Mouse (Mus musculus): Measurements from ENCODE around the gene Wnt3.

Gene Wnt3

DNA sequence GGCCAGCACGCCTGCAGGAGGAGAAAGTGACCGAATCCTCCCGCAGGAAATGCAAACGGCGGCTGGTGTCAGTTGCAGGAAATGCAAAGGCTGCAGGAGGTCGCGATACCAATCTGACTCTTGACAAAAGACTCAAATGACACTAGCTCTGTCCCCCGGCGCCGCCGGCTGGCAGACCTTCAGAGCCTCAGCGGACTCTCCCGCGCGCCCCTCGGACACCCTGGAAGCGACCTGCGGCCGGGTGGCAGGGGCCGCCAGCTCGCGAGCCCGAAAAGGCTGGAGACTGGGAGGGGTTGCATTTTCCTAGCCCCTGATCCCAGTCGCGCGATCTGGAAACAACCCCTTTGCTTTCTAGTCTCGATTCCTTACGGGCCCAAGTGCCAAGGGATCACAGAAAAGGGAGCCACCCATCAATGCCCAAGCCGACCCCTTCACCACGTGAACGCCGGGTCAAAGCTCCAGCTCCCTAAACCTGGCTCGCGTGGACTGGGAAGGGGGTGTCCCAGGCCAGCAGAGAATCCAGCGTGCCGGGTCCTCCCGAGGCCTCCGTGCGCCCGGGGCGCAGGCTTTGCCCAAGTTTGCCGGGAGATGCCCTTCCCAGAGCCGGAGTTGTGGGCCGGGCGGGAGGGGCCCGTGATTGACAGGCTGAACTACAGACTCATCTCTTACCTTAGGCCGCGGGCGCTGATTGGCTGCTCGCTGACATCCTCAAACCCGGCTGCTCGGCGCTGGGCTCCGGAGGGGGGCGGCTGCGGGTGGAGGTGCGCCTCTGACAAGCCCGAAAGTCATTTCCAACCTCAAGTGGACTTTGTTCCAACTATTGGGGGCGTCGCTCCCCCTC is at the start of gene Wnt3:
Gene Wnt3 (plus strand): TSS at position 764 of the 841 bp plus-strand sequence.
- Histone ChIP-seq H3K4me3 (replicated peaks; ENCODE audit: low read length) (peak within 1 kb of the TSS; percentile 74), H3K36me3 (ENCODE audit: insufficient read depth, low read length) (no peaks in the 10 kb centered on the region), H3K9me3 (ENCODE audit: low read length) (no peaks in the 10 kb centered on the region), H3K27me3 (ENCODE audit: insufficient read depth, low read length) (peaks cover 100% of the 10 kb centered on the region), H3K4me1 (replicated peaks; ENCODE audit: low read depth, low read length) (peaks cover 58% of the 10 kb centered on the region)
- TF ChIP-seq CTCF (conservative IDR thresholded peaks at IDR 0.05; ENCODE audit: low read length): no peak
- TF ChIP-seq NANOG (IDR thresholded peaks at IDR 0.05; ENCODE audit: borderline replicate concordance, low read length): no peak

DNA sequence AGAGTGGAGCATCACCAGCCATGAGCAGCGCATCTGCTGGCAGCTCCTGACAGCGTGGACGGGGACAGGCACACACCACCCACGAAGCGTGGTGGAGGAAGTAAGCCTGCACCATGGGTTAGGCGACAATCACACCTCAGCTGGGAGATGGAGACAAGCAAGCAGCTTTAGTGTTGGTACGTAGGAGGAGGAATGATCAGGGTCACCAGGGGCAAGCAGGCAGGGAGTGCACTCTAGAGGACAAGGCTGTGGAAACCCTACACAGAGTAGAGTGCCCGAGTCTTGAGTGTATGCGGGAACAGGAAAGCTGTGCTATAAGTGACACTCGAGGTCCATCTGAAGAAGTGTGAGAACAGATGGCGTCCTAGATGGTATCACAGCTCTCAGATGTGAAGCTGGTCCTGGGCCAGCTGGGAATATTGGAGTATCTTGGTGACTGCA is 49.6 kb upstream of the Wnt3 start:
- TF ChIP-seq CTCF (conservative IDR thresholded peaks at IDR 0.05; ENCODE audit: low read length): no peak
- TF ChIP-seq NANOG (IDR thresholded peaks at IDR 0.05; ENCODE audit: borderline replicate concordance, low read length): no peak
- no peak for TF ChIP-seq POU5F1 (IDR thresholded peaks at IDR 0.05; ENCODE audit: borderline replicate concordance, low read length)
- H3K36me3 ChIP-seq (ENCODE audit: insufficient read depth, low read length): no peaks in the 10 kb centered on the region
- no peaks in the 10 kb centered on the region for H3K9me3 ChIP-seq (ENCODE audit: low read length)
- peaks cover 33% of the 10 kb centered on the region for H3K27me3 ChIP-seq (ENCODE audit: insufficient read depth, low read length)
- peaks cover 18% of the 10 kb centered on the region for H3K4me1 ChIP-seq (replicated peaks; ENCODE audit: low read depth, low read length)
- H3K4me3 ChIP-seq (replicated peaks; ENCODE audit: low read length): no peak overlapping the region

DNA sequence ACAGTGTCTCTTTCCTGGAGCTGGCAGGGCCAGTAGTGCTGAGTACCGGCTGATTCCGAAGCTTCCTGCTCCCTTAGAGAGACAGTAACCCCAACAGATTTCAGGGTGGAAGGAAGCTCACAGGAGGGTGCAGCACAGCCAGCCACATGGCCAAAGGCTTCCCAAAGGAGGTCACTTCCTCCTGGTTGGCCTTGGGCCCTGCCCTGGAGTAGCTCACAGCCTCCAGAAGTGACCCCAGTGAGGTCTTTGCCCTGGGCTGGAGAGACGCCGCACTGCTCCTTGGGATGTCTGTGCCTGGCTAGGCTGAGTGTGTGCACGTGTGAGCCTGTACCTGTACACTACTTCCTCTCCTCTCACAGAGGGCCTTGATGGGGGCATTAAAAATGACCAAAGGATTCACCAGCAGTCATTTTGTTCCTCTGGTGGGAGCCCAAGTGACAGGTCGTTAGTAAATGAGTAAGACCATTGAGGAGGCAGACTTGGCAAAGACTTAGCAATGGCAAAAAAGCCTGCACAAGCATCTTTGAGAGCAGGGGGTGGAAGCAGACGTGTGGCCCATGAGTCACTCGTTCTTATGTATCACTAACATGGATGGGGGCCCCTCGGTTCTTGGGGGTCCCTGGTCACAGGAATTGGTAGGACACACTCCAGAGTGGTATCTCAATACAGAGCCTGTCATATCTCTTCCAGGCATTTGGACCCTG is 44.5 kb upstream of the Wnt3 start:
- H3K36me3 ChIP-seq (ENCODE audit: insufficient read depth, low read length): no peaks in the 10 kb centered on the region
- H3K4me1 ChIP-seq (replicated peaks; ENCODE audit: low read depth, low read length): peaks cover 20% of the 10 kb centered on the region
- no peak for TF ChIP-seq CTCF (conservative IDR thresholded peaks at IDR 0.05; ENCODE audit: low read length)
- H3K27me3 ChIP-seq (ENCODE audit: insufficient read depth, low read length): peaks cover 64% of the 10 kb centered on the region
- no peaks in the 10 kb centered on the region for H3K9me3 ChIP-seq (ENCODE audit: low read length)
- no peak overlapping the region for H3K4me3 ChIP-seq (replicated peaks; ENCODE audit: low read length)

DNA sequence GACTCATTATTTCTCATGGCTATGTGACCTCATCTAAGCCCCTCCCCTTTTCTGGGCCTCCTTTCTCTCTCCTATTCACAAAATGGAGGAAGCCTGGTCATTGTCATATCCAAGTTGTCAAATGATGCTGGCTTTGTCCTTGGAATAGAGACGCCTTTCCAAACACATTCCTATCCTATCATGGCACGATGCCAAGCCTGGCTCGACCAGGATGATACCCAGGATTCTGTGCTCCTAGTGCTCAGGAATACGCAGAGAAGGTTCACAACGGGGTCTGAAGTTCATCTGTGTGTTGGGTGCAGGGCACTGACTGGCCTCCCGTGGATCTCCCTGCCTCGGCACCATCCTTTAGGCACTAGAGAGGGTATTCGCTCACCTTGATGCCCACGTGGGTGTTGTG is 42.4 kb upstream of the Wnt3 start:
- peaks cover 77% of the 10 kb centered on the region for H3K27me3 ChIP-seq (ENCODE audit: insufficient read depth, low read length)
- TF ChIP-seq CTCF (conservative IDR thresholded peaks at IDR 0.05; ENCODE audit: low read length) (no peak), NANOG (IDR thresholded peaks at IDR 0.05; ENCODE audit: borderline replicate concordance, low read length) (no peak), POU5F1 (IDR thresholded peaks at IDR 0.05; ENCODE audit: borderline replicate concordance, low read length) (no peak)
- H3K36me3 ChIP-seq (ENCODE audit: insufficient read depth, low read length): no peaks in the 10 kb centered on the region
- H3K9me3 ChIP-seq (ENCODE audit: low read length): no peaks in the 10 kb centered on the region
- peaks cover 20% of the 10 kb centered on the region for H3K4me1 ChIP-seq (replicated peaks; ENCODE audit: low read depth, low read length)
- no peak overlapping the region for H3K4me3 ChIP-seq (replicated peaks; ENCODE audit: low read length)

DNA sequence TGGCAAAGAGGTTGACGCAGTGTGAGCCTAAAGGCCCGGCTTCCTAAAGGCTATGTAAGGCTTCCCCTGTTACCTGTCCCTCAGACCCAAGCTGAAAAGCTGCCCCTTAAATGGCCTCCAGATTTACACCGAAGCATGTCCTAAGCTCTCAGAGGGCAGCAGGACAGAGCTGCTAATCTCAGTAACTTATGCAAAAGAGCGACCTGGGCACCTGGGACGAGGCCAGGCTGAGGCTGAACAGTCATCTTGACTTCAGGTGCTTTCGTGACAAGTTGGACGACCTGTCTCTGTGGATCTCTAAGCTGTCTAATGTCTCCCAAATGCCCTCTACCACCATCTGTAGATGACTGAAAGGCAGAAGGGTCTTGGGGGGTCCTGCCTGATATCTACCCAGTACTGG is 41.6 kb upstream of the Wnt3 start:
- Histone ChIP-seq H3K36me3 (ENCODE audit: insufficient read depth, low read length) (no peaks in the 10 kb centered on the region), H3K27me3 (ENCODE audit: insufficient read depth, low read length) (peaks cover 85% of the 10 kb centered on the region), H3K4me1 (replicated peaks; ENCODE audit: low read depth, low read length) (peaks cover 20% of the 10 kb centered on the region), H3K9me3 (ENCODE audit: low read length) (no peaks in the 10 kb centered on the region), H3K4me3 (replicated peaks; ENCODE audit: low read length) (no peak overlapping the region)
- TF ChIP-seq NANOG (IDR thresholded peaks at IDR 0.05; ENCODE audit: borderline replicate concordance, low read length): no peak
- no peak for TF ChIP-seq POU5F1 (IDR thresholded peaks at IDR 0.05; ENCODE audit: borderline replicate concordance, low read length)
- no peak for TF ChIP-seq CTCF (conservative IDR thresholded peaks at IDR 0.05; ENCODE audit: low read length)

DNA sequence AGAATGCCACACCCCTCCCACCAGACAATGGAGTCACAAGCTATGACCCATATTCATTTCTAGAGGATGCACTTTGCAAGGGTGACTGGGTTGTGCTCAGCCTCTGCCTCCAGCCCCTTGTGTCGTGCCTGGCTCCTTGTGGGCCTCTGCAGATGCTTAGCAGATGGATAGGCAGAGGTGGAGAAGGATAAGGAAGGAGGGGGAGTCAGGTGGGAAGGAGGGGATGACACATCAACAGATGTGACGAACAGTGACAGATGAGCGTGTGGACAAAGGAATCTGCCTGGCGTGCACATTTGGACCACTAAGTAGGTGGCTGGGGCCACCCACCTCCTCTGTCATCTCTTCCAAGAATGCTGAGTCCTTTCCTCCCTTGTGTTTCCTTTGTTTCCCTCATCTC is 40.9 kb upstream of the Wnt3 start:
- H3K36me3 ChIP-seq (ENCODE audit: insufficient read depth, low read length): no peaks in the 10 kb centered on the region
- H3K4me3 ChIP-seq (replicated peaks; ENCODE audit: low read length): no peak overlapping the region
- TF ChIP-seq NANOG (IDR thresholded peaks at IDR 0.05; ENCODE audit: borderline replicate concordance, low read length): no peak
- TF ChIP-seq CTCF (conservative IDR thresholded peaks at IDR 0.05; ENCODE audit: low read length): no peak
- TF ChIP-seq POU5F1 (IDR thresholded peaks at IDR 0.05; ENCODE audit: borderline replicate concordance, low read length): no peak
- H3K27me3 ChIP-seq (ENCODE audit: insufficient read depth, low read length): peaks cover 90% of the 10 kb centered on the region
- peaks cover 20% of the 10 kb centered on the region for H3K4me1 ChIP-seq (replicated peaks; ENCODE audit: low read depth, low read length)
- H3K9me3 ChIP-seq (ENCODE audit: low read length): no peaks in the 10 kb centered on the region

DNA sequence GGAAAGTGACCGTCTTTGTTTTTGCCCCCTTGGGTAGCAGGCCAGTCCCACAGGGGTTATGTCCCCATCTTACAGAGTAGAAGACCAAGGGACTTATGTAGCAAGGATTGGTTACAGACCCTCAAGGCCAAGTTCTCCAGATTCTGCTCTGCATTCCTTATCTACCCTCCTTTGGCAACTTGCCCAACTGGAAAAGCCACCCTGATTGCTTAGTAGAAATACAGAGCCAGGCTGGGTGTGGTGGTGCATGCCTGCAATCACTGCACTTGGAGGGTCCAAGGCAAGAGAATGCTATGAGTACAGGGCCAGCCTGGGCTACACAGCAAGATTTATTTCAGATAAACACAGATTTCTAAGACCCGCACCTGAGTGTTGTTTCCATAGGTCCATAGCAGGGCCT is 40.0 kb upstream of the Wnt3 start:
- Histone ChIP-seq H3K4me1 (replicated peaks; ENCODE audit: low read depth, low read length) (peaks cover 17% of the 10 kb centered on the region), H3K27me3 (ENCODE audit: insufficient read depth, low read length) (peaks cover 91% of the 10 kb centered on the region), H3K4me3 (replicated peaks; ENCODE audit: low read length) (no peak overlapping the region), H3K9me3 (ENCODE audit: low read length) (no peaks in the 10 kb centered on the region), H3K36me3 (ENCODE audit: insufficient read depth, low read length) (no peaks in the 10 kb centered on the region)
- TF ChIP-seq CTCF (conservative IDR thresholded peaks at IDR 0.05; ENCODE audit: low read length) (no peak), NANOG (IDR thresholded peaks at IDR 0.05; ENCODE audit: borderline replicate concordance, low read length) (no peak), POU5F1 (IDR thresholded peaks at IDR 0.05; ENCODE audit: borderline replicate concordance, low read length) (no peak)

DNA sequence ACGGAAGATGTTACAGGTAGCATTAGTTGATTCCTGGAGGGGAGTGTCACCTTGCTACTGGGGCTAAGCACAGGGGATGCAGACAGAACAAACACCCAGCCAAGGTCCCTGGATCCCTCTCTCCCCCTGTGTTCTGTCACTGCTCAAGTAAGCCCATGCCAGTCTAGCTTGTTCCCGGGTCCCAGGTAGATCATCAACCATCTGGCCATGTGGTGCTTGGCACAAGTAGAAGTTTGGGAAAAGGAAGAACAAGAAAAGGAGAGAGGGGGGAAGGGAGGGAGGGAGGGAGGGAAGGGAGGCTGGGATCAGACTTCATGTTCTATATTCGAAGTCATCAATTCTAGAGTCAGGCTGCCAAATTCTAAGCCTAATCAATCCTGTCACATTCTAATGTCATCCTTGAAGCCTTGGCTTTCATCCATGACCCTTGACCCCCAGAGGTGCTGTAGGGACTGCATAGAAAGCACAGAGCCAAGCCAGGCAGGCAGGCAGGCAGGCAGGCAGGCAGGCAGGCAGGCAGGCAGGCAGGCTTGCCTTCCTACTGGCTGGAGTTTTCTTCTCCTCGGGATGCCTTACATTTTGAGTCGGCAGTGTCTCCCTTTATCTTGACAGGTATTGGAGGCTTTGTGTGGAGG is 39.4 kb upstream of the Wnt3 start:
- Histone ChIP-seq H3K4me1 (replicated peaks; ENCODE audit: low read depth, low read length) (peaks cover 14% of the 10 kb centered on the region), H3K4me3 (replicated peaks; ENCODE audit: low read length) (no peak overlapping the region), H3K36me3 (ENCODE audit: insufficient read depth, low read length) (no peaks in the 10 kb centered on the region), H3K9me3 (ENCODE audit: low read length) (no peaks in the 10 kb centered on the region), H3K27me3 (ENCODE audit: insufficient read depth, low read length) (peaks cover 91% of the 10 kb centered on the region)
- TF ChIP-seq POU5F1 (IDR thresholded peaks at IDR 0.05; ENCODE audit: borderline replicate concordance, low read length) (no peak), CTCF (conservative IDR thresholded peaks at IDR 0.05; ENCODE audit: low read length) (no peak), NANOG (IDR thresholded peaks at IDR 0.05; ENCODE audit: borderline replicate concordance, low read length) (no peak)
